Mouse (Mus musculus) frontal cortex, postnatal 14 days (tissue): Measurements from ENCODE around the gene Ckmt2.

Experiments
- DNase-seq, 2 experiments: peaks; one replicate each; pipeline ENCODE4 v3.0.0; 2022; ENCODE audit warnings: low spot score in 2 of 2

Gene Ckmt2

GRCm38 (mm10) chr13:91873734-91874329 lies 2.9 kb downstream of the Ckmt2 start:
- DNase-seq, result no peak

DNA sequence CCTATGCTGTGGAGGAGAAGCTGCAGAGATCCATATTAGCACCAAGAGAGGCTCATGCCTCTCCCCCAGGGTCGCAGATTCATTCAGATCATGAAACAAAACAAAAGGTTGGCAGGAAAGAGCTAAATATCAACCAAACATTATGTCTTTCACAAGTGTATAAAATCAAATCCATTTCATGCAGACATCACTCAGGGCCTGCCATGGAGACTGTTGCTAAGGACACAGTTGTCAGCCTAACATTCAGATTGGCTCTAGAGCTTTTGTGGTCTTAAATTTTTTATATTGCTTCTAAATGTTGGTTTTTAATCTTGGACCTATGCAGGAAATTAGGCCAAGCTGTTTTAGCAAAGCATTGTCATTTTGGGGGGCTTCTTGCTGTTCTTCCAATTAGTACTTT lies 8.1 kb downstream of the Ckmt2 start:
- DNase-seq, result no peak

DNA sequence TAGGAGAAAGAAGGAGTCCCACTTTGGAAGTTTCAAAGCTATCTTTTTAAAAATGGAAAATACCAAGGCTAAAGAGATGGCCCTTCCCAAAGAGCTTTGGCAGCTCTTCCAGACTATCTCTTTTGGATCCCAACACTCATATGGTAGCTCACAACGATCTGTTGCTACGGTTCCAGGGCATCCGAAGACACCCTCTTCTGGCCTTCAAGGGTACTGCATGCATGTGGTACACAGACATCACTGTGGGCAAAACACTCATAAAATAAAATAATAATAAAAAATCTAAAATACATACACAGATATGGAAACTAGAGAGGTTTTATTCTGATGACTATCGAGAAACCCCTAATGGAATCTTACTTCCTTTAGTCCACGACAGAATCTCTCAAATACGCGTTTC lies 17.9 kb downstream of the Ckmt2 start:
- no peak for DNase-seq

DNA sequence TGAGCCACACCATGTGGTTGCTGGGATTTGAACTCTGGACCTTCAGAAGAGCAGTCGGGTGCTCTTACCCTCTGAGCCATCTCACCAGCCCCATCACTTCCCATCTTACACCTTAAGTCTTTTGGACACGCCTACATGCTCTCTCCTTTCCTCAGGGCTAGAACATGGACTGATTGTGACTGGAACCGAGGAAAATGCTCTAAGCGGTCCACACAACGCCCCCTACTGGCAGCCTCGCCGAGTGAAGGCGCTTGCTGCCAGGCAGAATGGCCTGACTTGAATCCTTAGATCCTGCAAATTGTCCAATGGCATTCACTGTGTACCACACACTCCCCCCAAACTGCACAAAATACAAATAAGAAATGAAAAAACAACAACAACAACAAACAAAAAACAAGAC lies 19.3 kb downstream of the Ckmt2 start:
- no peak for DNase-seq

GRCm38 (mm10) chr13:91854412-91854811 lies 22.3 kb downstream of the Ckmt2 start:
- DNase-seq, result no peak

- DNase-seq, result no peak
These were observed 48.8 kb downstream of the Ckmt2 start for GRCm38 (mm10) chr13:91827876-91828275.

- no peak for DNase-seq
These were observed 50.6 kb downstream of the Ckmt2 start for GRCm38 (mm10) chr13:91826066-91826465.

GRCm38 (mm10) chr13:91824845-91825550 lies 51.7 kb downstream of the Ckmt2 start:
- DNase-seq, result no peak

GRCm38 (mm10) chr13:91823735-91824134 lies 53.0 kb downstream of the Ckmt2 start:
- DNase-seq, result no peak

DNA sequence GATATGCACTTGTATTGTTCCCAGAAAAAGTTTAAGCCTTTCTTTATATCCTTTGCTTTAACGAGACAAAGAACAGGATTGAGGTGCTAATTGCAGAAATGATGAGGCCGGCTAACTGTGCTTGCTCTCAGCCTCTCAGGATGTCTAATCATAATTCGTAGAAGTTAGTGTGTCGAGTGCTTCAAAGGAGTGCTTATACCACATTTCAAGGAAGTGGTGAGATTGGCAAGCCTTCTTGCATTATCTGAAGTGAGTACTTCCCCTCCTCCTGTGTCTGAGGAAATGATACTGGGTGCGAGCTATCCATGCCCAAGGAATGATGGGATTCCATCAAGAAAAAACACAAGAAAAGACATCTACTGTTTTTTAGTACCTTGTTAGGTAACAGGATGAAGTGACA lies 62.0 kb downstream of the Ckmt2 start:
- no peak for DNase-seq

DNA sequence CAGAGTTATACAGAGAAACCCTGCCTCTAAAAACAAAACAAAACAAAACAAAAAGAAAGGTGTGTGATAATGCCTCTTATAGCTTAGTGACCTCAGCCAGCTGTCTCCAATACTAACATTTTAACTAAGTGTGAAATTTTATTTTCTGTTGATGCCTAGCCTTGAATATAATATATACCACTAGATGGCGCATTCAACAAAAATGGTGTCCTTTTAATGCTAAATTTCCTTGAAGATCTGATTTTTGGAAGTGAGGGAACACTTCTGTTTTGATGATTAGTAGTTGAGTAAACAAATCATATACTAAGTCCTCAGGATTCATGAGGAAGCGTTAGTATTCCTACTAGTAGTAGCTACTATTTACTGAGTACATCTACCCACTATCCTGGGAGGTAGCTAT lies 67.2 kb downstream of the Ckmt2 start:
- no peak for DNase-seq

DNA sequence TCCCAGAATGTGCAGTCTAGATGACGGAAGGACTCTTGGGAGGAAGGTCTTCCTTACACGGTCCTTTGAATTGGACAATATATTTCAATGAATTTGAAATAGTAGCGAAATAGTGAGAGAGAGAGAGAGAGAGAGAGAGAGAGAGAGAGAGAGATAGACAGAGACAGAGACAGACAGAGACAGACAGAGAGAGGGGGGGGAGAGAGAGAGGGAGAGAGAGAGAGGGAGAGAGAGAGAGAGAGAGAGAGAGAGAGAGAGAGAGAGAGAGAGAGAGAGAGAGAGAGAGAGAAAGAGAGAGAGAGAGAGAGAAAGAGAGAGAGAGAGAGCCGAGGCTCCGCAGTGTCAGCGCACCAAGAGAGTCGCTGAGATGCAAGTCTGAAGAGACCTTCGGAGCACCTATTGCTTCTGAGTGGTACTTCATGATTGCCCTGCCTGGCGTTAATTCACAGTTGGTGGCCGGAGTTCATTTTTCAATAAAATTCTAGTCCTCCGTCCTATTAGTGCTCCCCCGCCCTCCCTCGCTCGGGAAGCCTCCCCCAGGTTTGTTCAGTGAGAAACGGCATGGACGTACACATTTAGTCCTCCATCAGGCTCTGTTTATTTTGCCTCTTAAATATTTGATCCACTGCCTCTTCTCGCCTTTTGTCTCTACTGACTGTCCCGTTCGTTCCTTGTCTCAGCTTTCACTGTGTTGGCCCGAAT lies 68.7 kb downstream of the Ckmt2 start:
- no peak for DNase-seq

DNA sequence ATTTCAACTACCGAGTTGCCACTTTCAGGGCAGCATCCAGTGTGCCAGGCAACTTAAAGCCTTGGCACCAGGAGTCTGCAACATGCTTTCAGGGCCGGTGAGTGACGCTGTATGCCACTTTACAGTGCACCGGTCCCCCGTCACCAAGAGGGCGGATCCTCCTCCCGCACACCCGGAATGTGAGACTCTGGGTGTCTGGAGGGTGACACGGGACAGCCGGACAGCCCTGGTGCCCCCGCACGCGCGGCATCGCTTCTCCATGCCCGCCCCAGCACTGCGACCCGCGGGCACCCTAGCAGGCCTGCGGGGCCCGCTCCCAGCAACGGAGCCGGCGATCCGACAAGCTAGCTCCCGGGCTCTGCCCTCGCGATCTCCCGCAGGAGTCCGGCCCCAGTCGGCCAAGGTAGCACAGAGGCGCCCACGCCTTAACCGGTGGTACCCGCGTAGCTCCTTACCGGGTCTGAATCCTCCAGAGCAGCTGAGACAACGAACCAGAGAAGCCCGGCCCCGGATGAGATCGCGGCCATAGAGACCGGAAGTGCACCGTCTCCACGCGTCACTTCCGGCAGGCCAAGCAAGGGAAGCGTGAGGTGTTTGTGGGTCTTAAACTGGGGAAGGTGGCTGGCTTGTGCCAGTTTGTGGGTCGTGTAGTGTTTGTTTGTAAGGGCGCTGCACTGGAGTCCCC lies 69.4 kb downstream of the Ckmt2 start, which contains the start of gene Zcchc9:
Gene Zcchc9, minus strand, starts transcription at position 551 of the 685 bp plus-strand sequence.
- peak; percentile 83 to 86 for DNase-seq
